19 mouse cellular contexts compared by ENCODE assay signal in genomic region chr10:80288097-80288496, GRCm38 (mm10).
"Had no signal": no experiment of that assay in that cellular context is flagged by ENCODE, and none has a peak within 500 bp of the region (broad histone marks: within the 10 kb centered on the region; RNA-seq: fewer than 3 reads in every experiment).

No protein-coding gene starts in this region.

- H3K4me3 ChIP-seq: kidney, embryonic 15.5 days; left cerebral cortex, adult 2 months; limb, embryonic 12.5 days; liver, embryonic 12.5 days; liver, embryonic 15.5 days; lung, embryonic 15.5 days; midbrain, embryonic 12.5 days; midbrain, embryonic 15.5 days; neural tube, embryonic 13.5 days had no signal

- H3K9me3 ChIP-seq: kidney, embryonic 15.5 days; limb, embryonic 12.5 days; liver, embryonic 12.5 days; liver, embryonic 15.5 days; lung, embryonic 15.5 days; midbrain, embryonic 12.5 days; midbrain, embryonic 15.5 days; neural tube, embryonic 13.5 days had no signal

- H3K4me1 ChIP-seq: lung, embryonic 15.5 days had no signal

- H3K9ac ChIP-seq: kidney, embryonic 15.5 days; liver, embryonic 12.5 days; liver, embryonic 15.5 days; lung, embryonic 15.5 days; midbrain, embryonic 15.5 days; neural tube, embryonic 13.5 days had no signal

- H3K27me3 ChIP-seq: kidney, embryonic 15.5 days; limb, embryonic 12.5 days; liver, embryonic 12.5 days; liver, embryonic 15.5 days; lung, embryonic 15.5 days; midbrain, embryonic 12.5 days; midbrain, embryonic 15.5 days; neural tube, embryonic 13.5 days had no signal

- H3K27ac ChIP-seq: kidney, embryonic 15.5 days; left cerebral cortex, adult 2 months; limb, embryonic 12.5 days; liver, embryonic 12.5 days; liver, embryonic 15.5 days; lung, embryonic 15.5 days; macrophage; midbrain, embryonic 12.5 days; midbrain, embryonic 15.5 days; neural tube, embryonic 13.5 days had no signal

- H3K4me2 ChIP-seq: kidney, embryonic 15.5 days; limb, embryonic 12.5 days; liver, embryonic 12.5 days; liver, embryonic 15.5 days; lung, embryonic 15.5 days; midbrain, embryonic 12.5 days; midbrain, embryonic 15.5 days; neural tube, embryonic 13.5 days had no signal

- DNase-seq: kidney, adult 2 months; layer of hippocampus, postnatal 36 days; liver; lung, adult 18-20 months; lung, postnatal 14 days; retina, postnatal 1 day; thymus, adult 18-20 months; thymus, postnatal 14 days; thymus, postnatal 4 days had no signal

- ATAC-seq: liver, embryonic 12.5 days; midbrain, embryonic 15.5 days had no signal
